In the genomic region with DNA sequence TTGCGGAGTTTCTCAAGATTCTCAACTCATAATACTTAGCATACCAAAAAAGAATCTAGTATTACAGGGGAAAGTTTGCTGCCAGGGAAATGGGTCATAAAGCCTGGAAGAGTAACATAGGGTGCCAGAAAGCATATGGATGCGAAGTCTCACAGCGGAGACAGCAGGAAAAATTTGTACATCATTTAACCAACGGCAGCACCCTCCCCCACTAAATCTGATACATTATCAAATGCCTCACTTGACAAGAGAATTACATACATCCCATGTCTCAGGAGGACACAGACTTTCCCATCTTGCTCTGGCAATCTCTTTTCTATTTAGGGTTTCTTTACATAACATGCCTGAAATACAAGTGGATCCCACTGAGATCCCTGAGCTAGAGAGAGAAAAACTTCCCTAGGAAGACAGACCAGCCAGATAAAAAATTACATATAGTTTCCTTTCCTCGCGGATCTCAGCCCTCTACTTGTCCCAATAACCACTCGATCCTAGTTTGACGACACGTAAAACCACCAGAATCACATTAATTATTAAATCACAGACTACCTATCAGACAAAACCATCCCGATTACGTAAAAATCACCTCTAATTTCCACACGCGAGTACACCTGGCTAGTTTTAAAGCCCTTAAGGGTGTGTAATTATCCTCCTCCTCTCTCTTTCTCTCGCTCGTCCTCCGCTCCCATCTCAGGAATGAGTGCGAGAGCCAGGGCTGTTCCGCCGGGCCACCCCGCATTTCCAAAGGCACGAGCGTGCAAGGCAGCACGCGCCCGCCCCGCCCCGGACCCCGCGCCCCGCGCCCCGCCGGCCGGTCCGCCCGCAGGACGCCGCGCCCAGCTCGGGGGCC, we compare ENCODE assay signal across 8 mouse cellular contexts.
DNase-seq lines count a peak whose midpoint lies in the region; ATAC-seq lines count a peak whose summit lies in the region.

No protein-coding gene starts in this region.

- H3K27me3 ChIP-seq in embryonic facial prominence, embryonic 14.5 days (replicated peaks; ENCODE audit: control insufficient read depth, insufficient read depth, low read length) = peaks cover 13% of the 10 kb centered on the region
- H3K27me3 ChIP-seq in intestine, embryonic 16.5 days (replicated peaks; ENCODE audit: control insufficient read depth, insufficient read depth, low read length) = no peaks in the 10 kb centered on the region
- no peaks in the 10 kb centered on the region for H3K27me3 ChIP-seq in midbrain, embryonic 13.5 days

- H3K27ac ChIP-seq in embryonic facial prominence, embryonic 14.5 days (replicated peaks; ENCODE audit: low read depth, low read length) = peak overlapping the region; percentile 81
- peak overlapping the region; percentile 84 for H3K27ac ChIP-seq in intestine, embryonic 16.5 days (ENCODE audit: low read length)
- peak overlapping the region; percentile 97 for H3K27ac ChIP-seq in midbrain, embryonic 13.5 days

- H3K4me1 ChIP-seq in embryonic facial prominence, embryonic 14.5 days (ENCODE audit: control insufficient read depth, insufficient read depth, low read length) = peaks cover 21% of the 10 kb centered on the region
- H3K4me1 ChIP-seq in intestine, embryonic 16.5 days (ENCODE audit: control insufficient read depth, insufficient read depth, low read length) = 0 out of 2 replicates have a peak, but pooled peaks cover 2% of the 10 kb centered on the region
- H3K4me1 ChIP-seq in midbrain, embryonic 13.5 days (replicated peaks) = peaks cover 76% of the 10 kb centered on the region

- no peaks in the 10 kb centered on the region for H3K9me3 ChIP-seq in embryonic facial prominence, embryonic 14.5 days (ENCODE audit: control insufficient read depth, low read length)
- H3K9me3 ChIP-seq in intestine, embryonic 16.5 days (ENCODE audit: control insufficient read depth, low read length) = no peaks in the 10 kb centered on the region
- H3K9me3 ChIP-seq in midbrain, embryonic 13.5 days = no peaks in the 10 kb centered on the region

- ATAC-seq in embryonic facial prominence, embryonic 14.5 days (ENCODE audit: low read depth) = peak; percentile 48
- ATAC-seq in intestine, embryonic 16.5 days = peak; percentile 66
- ATAC-seq in midbrain, embryonic 13.5 days = peak; percentile 65

- peak overlapping the region; percentile 76 for H3K4me3 ChIP-seq in embryonic facial prominence, embryonic 14.5 days (ENCODE audit: low read depth, low read length)
- H3K4me3 ChIP-seq in intestine, embryonic 16.5 days (ENCODE audit: low read length) = peak overlapping the region; percentile 81
- H3K4me3 ChIP-seq in midbrain, embryonic 13.5 days (replicated peaks) = peak overlapping the region; percentile 91

- peak; percentile 24 for DNase-seq in kidney, adult 9 months
- DNase-seq in kidney, postnatal 4 days = no peak
- peak; percentile 30 for DNase-seq in NIH3T3 (ENCODE audit: low read depth)
- DNase-seq in embryonic facial prominence, embryonic 14.5 days (ENCODE audit: low spot score) = no peak
- no peak for DNase-seq in spleen, adult 18-20 months
- no peak for DNase-seq in MN1 (ENCODE audit: low spot score)

- H3K9ac ChIP-seq in embryonic facial prominence, embryonic 14.5 days (ENCODE audit: low read depth, low read length) = peak overlapping the region; percentile 85
- peak overlapping the region; percentile 84 for H3K9ac ChIP-seq in intestine, embryonic 16.5 days (ENCODE audit: low read depth, low read length)
- peak overlapping the region; percentile 98 for H3K9ac ChIP-seq in midbrain, embryonic 13.5 days (replicated peaks)

- 4% methylated on average over 28 of the region's 40 CpGs for WGBS in embryonic facial prominence, embryonic 14.5 days
- 3% methylated on average over 38 of the region's 40 CpGs for WGBS in intestine, embryonic 16.5 days
- 2% methylated on average over 28 of the region's 40 CpGs for WGBS in midbrain, embryonic 13.5 days

- H3K36me3 ChIP-seq in embryonic facial prominence, embryonic 14.5 days (ENCODE audit: control insufficient read depth, insufficient read depth, low read length) = no peaks in the 10 kb centered on the region
- no peaks in the 10 kb centered on the region for H3K36me3 ChIP-seq in intestine, embryonic 16.5 days (ENCODE audit: control insufficient read depth, insufficient read depth, low read length)
- no peaks in the 10 kb centered on the region for H3K36me3 ChIP-seq in midbrain, embryonic 13.5 days

- H3K4me2 ChIP-seq in embryonic facial prominence, embryonic 14.5 days (ENCODE audit: low read depth, low read length) = peak overlapping the region; percentile 93
- H3K4me2 ChIP-seq in intestine, embryonic 16.5 days (ENCODE audit: low read depth, low read length) = peak overlapping the region; percentile 94
- peak overlapping the region; percentile 91 for H3K4me2 ChIP-seq in midbrain, embryonic 13.5 days (replicated peaks)

Comparison
In these comparisons a context has a peak if more than half of its experiments do, and no peak if none do; other contexts are left out.
1. DNase-seq: peak in kidney, adult 9 months (single experiment) and NIH3T3 (single experiment); none in kidney, postnatal 4 days (0 of 2), embryonic facial prominence, embryonic 14.5 days (single experiment), spleen, adult 18-20 months (0 of 2) and MN1 (single experiment).
2. Peak in every context shown above with its lines, with median percentiles within 50 percentile points of each other: ATAC-seq, H3K27ac ChIP-seq, H3K4me2 ChIP-seq, H3K4me3 ChIP-seq and H3K9ac ChIP-seq.